Mouse (Mus musculus) E14TG2a.4 (cell line): ENCODE measurements around the gene Anks1b.

ENCODE experiments used
- CTCF ChIP-seq: conservative IDR thresholded peaks from 2 replicates; pipeline ENCODE4 v1.5.1; 2014; ENCODE audit warnings: low read length
- NANOG ChIP-seq: IDR thresholded peaks from 2 replicates; pipeline ENCODE4 v1.6.1; 2014; ENCODE audit warnings: borderline replicate concordance, low read length, mixed read lengths
- POU5F1 ChIP-seq: IDR thresholded peaks from 2 replicates; pipeline ENCODE4 v1.6.1; 2014; ENCODE audit warnings: low read length, borderline replicate concordance

- no peak for TF ChIP-seq CTCF
- TF ChIP-seq NANOG: no peak
- no peak for TF ChIP-seq POU5F1
Measured at GRCm38 (mm10) chr10:90864599-90864889, 991.2 kb downstream of the Anks1b start.
